Mouse (Mus musculus): ENCODE measurements around the gene Alg9. TPM values are rescaled to one million over a fixed set of nuclear protein-coding genes. Genes with fewer than 3 reads are reported as not detected.

Alg9 gene
- total RNA-seq, 2 experiments from 2014 or later: 15.0 to 16.3 TPM

- DNase-seq (ENCODE audit: low spot score in 2 of 2): no peak
These were observed 107.4 kb downstream of the Alg9 start for GRCm38 (mm10) chr9:50882183-50882582.

GRCm38 (mm10) chr9:50884093-50884492, 109.3 kb downstream of the Alg9 start:
- DNase-seq (ENCODE audit: low spot score in 2 of 2): no peak

- peak in 1 of 2 experiments; percentile 65 for DNase-seq (ENCODE audit: low spot score in 2 of 2)
These were observed 110.2 kb downstream of the Alg9 start for GRCm38 (mm10) chr9:50884741-50885599.

GRCm38 (mm10) chr9:50885600-50885987, 110.8 kb downstream of the Alg9 start:
- peak in 1 of 2 experiments; percentile 23 for DNase-seq (ENCODE audit: low spot score in 2 of 2)

GRCm38 (mm10) chr9:50886870-50887269, 112.1 kb downstream of the Alg9 start:
- DNase-seq (ENCODE audit: low spot score in 2 of 2): peak in 1 of 2 experiments; percentile 9

- no peak for DNase-seq (ENCODE audit: low spot score in 2 of 2)
These were observed 112.5 kb downstream of the Alg9 start for GRCm38 (mm10) chr9:50887351-50887750.

- DNase-seq (ENCODE audit: low spot score in 2 of 2): no peak
These were observed 114.4 kb downstream of the Alg9 start for GRCm38 (mm10) chr9:50889211-50889610.

GRCm38 (mm10) chr9:50889964-50890363, 115.1 kb downstream of the Alg9 start:
- DNase-seq (ENCODE audit: low spot score in 2 of 2): no peak

- DNase-seq (ENCODE audit: low spot score in 2 of 2): no peak
These were observed 115.8 kb downstream of the Alg9 start for GRCm38 (mm10) chr9:50890494-50891090.

Other genes with a start within 250 kb of the Alg9 start
- 10 to 100 TPM; 21.0 to 24.0 TPM for gene Pts, start 246.3 kb upstream of the Alg9 start, total RNA-seq (2021)
- 1 to 10 TPM in 1 of 2 experiments, under 1 TPM in 1; 0.34 to 1.1 TPM for gene Il18, start 220.2 kb upstream of the Alg9 start, total RNA-seq (2021)
- under 1 TPM; 0.13 to 0.17 TPM for gene Bco2, start 219.8 kb upstream of the Alg9 start, total RNA-seq (2021)
- gene Tex12, start 213.7 kb upstream of the Alg9 start, total RNA-seq (2021): not detected
- gene Sdhd, start 171.2 kb upstream of the Alg9 start, total RNA-seq (2021): 100 to 1,000 TPM; 300 to 319 TPM
- gene Timm8b, start 171.1 kb upstream of the Alg9 start, total RNA-seq (2021): 100 to 1,000 TPM; 110 to 123 TPM
- gene Pih1d2, start 157.7 kb upstream of the Alg9 start, total RNA-seq (2021): under 1 TPM; 0.66 to 0.73 TPM
- 10 to 100 TPM; 21.5 to 23.3 TPM for gene Nkapd1, start 157.6 kb upstream of the Alg9 start, total RNA-seq (2021)
- gene Dlat, start 115.2 kb upstream of the Alg9 start, total RNA-seq (2021): 100 to 1,000 TPM; 148 to 161 TPM
- 10 to 100 TPM; 12.6 to 14.8 TPM for gene Dixdc1, start 35.5 kb upstream of the Alg9 start, total RNA-seq (2021)
- gene 2310030G06Rik, start 28.5 kb upstream of the Alg9 start, total RNA-seq (2021): 1 to 10 TPM; 2.1 to 2.2 TPM
- gene Cryab, start 23.7 kb upstream of the Alg9 start, total RNA-seq (2021): 100 to 1,000 TPM; 649 to 722 TPM
- gene Hspb2, start 22.7 kb upstream of the Alg9 start, total RNA-seq (2021): 100 to 1,000 TPM; 135 to 140 TPM
- gene Fdxacb1, start 6.8 kb upstream of the Alg9 start, total RNA-seq (2021): 1 to 10 TPM; 5.9 to 6.9 TPM
- gene 1110032A03Rik, start 501 bp downstream of the Alg9 start, total RNA-seq (2021): 10 to 100 TPM; 15.9 to 16.9 TPM
- 10 to 100 TPM; 16.8 to 17.7 TPM for gene Ppp2r1b, start 70.3 kb downstream of the Alg9 start, total RNA-seq (2021)
- 10 to 100 TPM; 24.8 to 25.5 TPM for gene Sik2, start 234.1 kb downstream of the Alg9 start, total RNA-seq (2021)